Mouse (Mus musculus) embryonic facial prominence, embryonic 15.5 days (tissue): ENCODE data around the gene Spats1. TPM values are rescaled to one million over a fixed set of nuclear protein-coding genes. Genes with fewer than 3 reads are reported as not detected.
"Not testable (repeated sequence)": the region's sequence is repeated elsewhere in the genome, so short reads cannot be mapped to it uniquely, and the experiment has no call there.

Source experiments
- ATAC-seq: fragments of 200-750 bp; cut with Nextera tagmentation; 2 replicates; pipeline ENCODE4 v1.8.0; 2017; ENCODE audit warnings: low read depth, moderate TSS enrichment; ENCODE audit not compliant: insufficient number of reproducible peaks, low FRiP score, low TSS enrichment
- H3K27ac ChIP-seq: fragments of 300-500 bp; sonication (generic); replicated peaks from 2 replicates; pipeline ENCODE4 v1.5.1; 2015; ENCODE audit warnings: mild to moderate bottlenecking, inconsistent platforms
- H3K27me3 ChIP-seq: fragments of 300-500 bp; sonication (generic); 2 replicates; pipeline ENCODE4 v1.6.1; 2015; ENCODE audit warnings: inconsistent platforms
- H3K36me3 ChIP-seq: fragments of 300-500 bp; sonication (generic); 2 replicates; pipeline ENCODE4 v1.6.1; 2015; ENCODE audit warnings: mild to moderate bottlenecking, inconsistent platforms
- H3K4me1 ChIP-seq: fragments of 300-500 bp; sonication (generic); 2 replicates; pipeline ENCODE4 v1.6.1; 2015; ENCODE audit warnings: inconsistent platforms
- H3K4me2 ChIP-seq: fragments of 300-500 bp; sonication (generic); replicated peaks from 2 replicates; pipeline ENCODE4 v1.6.1; 2015; ENCODE audit warnings: mild to moderate bottlenecking, inconsistent platforms
- H3K4me3 ChIP-seq: fragments of 300-500 bp; sonication (generic); replicated peaks from 2 replicates; pipeline ENCODE4 v1.5.1; 2015; ENCODE audit warnings: mild to moderate bottlenecking, inconsistent platforms
- H3K9ac ChIP-seq: fragments of 300-500 bp; sonication (generic); 2 replicates; pipeline ENCODE4 v1.6.1; 2015; ENCODE audit warnings: inconsistent platforms
- H3K9me3 ChIP-seq: fragments of 300-500 bp; sonication (generic); replicated peaks from 2 replicates; pipeline ENCODE4 v1.6.1; 2016; ENCODE audit warnings: inconsistent platforms
- WGBS: fragments of 180-500 bp; shearing (Covaris S2); methylation state at CpG from one replicate; pipeline ENCODE4 v1.1.7; 2015; 5-methylcytosine and 5-hydroxymethylcytosine counted together
- polyA plus RNA-seq: library from polyadenylated mRNA; unstranded; fragments of >200 nt; fragmentation: Nextera tagmentation; extraction: Ambion mirVana; gene quantifications from 2 replicates; pipeline ENCODE4 v1.2.1, GENCODE M21; 2015

The Spats1 gene
- polyA plus RNA-seq, 1 experiment from 2014 or later: 0.81 TPM

- Histone ChIP-seq H3K27me3 (no peaks in the 10 kb centered on the region), H3K4me1 (no peaks in the 10 kb centered on the region), H3K4me2 (no peak overlapping the region), H3K36me3 (peaks cover 5% of the 10 kb centered on the region), H3K9ac (no peak overlapping the region), H3K4me3 (no peak overlapping the region), H3K27ac (no peak overlapping the region), H3K9me3 (no peaks in the 10 kb centered on the region)
- ATAC-seq: no peak
- WGBS: 53% methylated on average over 4 of the region's 4 CpGs
These were observed 29.3 kb downstream of the Spats1 start for GRCm38 (mm10) chr17:45445923-45446322.

DNA sequence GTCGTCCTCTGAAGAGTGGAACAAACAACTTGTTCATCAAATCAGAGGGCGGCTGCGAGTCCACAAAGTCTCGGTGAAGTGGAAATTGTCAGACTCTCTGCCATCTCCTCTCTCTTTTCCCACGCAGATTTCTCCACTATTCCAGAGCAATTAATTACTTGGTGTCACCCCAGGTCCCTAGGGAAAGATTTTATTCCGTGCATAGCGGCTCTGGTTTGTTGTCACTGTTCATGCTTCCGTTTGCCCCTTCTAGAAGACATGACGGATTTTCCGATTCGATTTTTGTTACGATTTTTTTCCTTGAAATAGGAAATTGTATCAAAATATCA lies 41.0 kb downstream of the Spats1 start:
- Histone ChIP-seq H3K4me2 (peak overlapping the region; percentile 68), H3K4me3 (peak overlapping the region; percentile 65), H3K9ac (peak overlapping the region; percentile 83), H3K9me3 (no peaks in the 10 kb centered on the region), H3K27me3 (no peaks in the 10 kb centered on the region), H3K4me1 (peaks cover 21% of the 10 kb centered on the region), H3K36me3 (peaks cover 20% of the 10 kb centered on the region), H3K27ac (peak overlapping the region; percentile 95)
- ATAC-seq: no peak
- WGBS: 7% methylated on average over 12 of the region's 12 CpGs

- Histone ChIP-seq H3K9me3 (no peaks in the 10 kb centered on the region), H3K36me3 (peaks cover 17% of the 10 kb centered on the region), H3K4me2 (peak within 1 kb of the TSS; percentile 68), H3K27me3 (no peaks in the 10 kb centered on the region), H3K4me3 (peak within 1 kb of the TSS; percentile 65), H3K4me1 (peaks cover 21% of the 10 kb centered on the region), H3K27ac (peak within 1 kb of the TSS; percentile 95), H3K9ac (peak within 1 kb of the TSS; percentile 83)
- WGBS: under 1% methylated on average over 73 of the region's 73 CpGs
- ATAC-seq: peak; percentile 96
These were observed 41.6 kb downstream of the Spats1 start, which contains the start of gene Cdc5l for GRCm38 (mm10) chr17:45433419-45434261. Gene Cdc5l, minus strand, starts transcription at chr17:45433737.

GRCm38 (mm10) chr17:45432706-45433398 lies 42.4 kb downstream of the Spats1 start:
- Histone ChIP-seq H3K4me2 (peak overlapping the region; percentile 68), H3K9ac (peak overlapping the region; percentile 83), H3K4me3 (peak overlapping the region; percentile 65), H3K27ac (peak overlapping the region; percentile 95), H3K27me3 (no peaks in the 10 kb centered on the region), H3K36me3 (peaks cover 14% of the 10 kb centered on the region), H3K9me3 (no peaks in the 10 kb centered on the region), H3K4me1 (peaks cover 21% of the 10 kb centered on the region)
- peak; percentile 65 for ATAC-seq
- under 1% methylated on average over 62 of the region's 62 CpGs for WGBS

GRCm38 (mm10) chr17:45432007-45432406 lies 43.2 kb downstream of the Spats1 start:
- Histone ChIP-seq H3K27ac (no peak overlapping the region), H3K9me3 (no peaks in the 10 kb centered on the region), H3K4me3 (peak overlapping the region; percentile 65), H3K4me1 (peaks cover 21% of the 10 kb centered on the region), H3K4me2 (peak overlapping the region; percentile 68), H3K36me3 (peaks cover 18% of the 10 kb centered on the region), H3K27me3 (no peaks in the 10 kb centered on the region), H3K9ac (peak overlapping the region; percentile 83; the same call in 1 of the 2 replicates)
- no peak for ATAC-seq
- WGBS: 66% methylated on average over 3 of the region's 3 CpGs

DNA sequence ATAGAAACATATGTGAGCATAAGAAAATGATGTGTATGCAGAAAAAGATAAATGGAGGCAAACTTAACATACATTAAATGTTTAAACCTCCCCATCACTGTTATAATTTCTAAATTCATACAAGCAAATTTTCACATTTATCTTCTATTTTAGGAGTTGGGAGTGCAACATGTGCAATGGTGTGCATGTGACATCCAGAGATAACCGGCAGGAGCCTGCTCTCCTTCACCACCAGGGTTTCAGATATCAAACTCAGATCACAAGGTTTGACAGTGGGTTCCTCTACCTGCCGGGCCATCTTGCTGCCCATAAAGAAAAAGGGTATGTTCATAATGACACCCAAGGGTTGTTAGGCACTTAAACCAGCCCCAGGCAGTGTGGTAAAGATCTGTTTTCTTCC lies 57.8 kb downstream of the Spats1 start:
- Histone ChIP-seq H3K27ac (no peak overlapping the region), H3K9ac (no peak overlapping the region), H3K4me2 (no peak overlapping the region), H3K27me3 (no peaks in the 10 kb centered on the region), H3K9me3 (no peaks in the 10 kb centered on the region), H3K36me3 (peaks cover 68% of the 10 kb centered on the region), H3K4me1 (no peaks in the 10 kb centered on the region), H3K4me3 (no peak overlapping the region)
- 69% methylated on average over 2 of the region's 2 CpGs for WGBS
- ATAC-seq: no peak

GRCm38 (mm10) chr17:45411617-45412016 lies 63.6 kb downstream of the Spats1 start:
- not testable (repeated sequence) for H3K4me3 ChIP-seq, H3K9me3 ChIP-seq, H3K27me3 ChIP-seq, H3K9ac ChIP-seq, H3K4me1 ChIP-seq, H3K4me2 ChIP-seq, H3K27ac ChIP-seq, ATAC-seq
- 84% methylated on average over 2 of the region's 2 CpGs for WGBS
- peaks cover 78% of the 10 kb centered on the region for H3K36me3 ChIP-seq

GRCm38 (mm10) chr17:45408719-45409118 lies 66.5 kb downstream of the Spats1 start:
- 92% methylated on average over 2 of the region's 2 CpGs for WGBS
- ATAC-seq: no peak
- Histone ChIP-seq H3K27ac (no peak overlapping the region), H3K27me3 (no peaks in the 10 kb centered on the region), H3K4me1 (no peaks in the 10 kb centered on the region), H3K4me3 (no peak overlapping the region), H3K36me3 (peaks cover 72% of the 10 kb centered on the region), H3K4me2 (no peak overlapping the region), H3K9me3 (no peaks in the 10 kb centered on the region), H3K9ac (no peak overlapping the region)

GRCm38 (mm10) chr17:45406281-45406680 lies 68.9 kb downstream of the Spats1 start:
- Histone ChIP-seq H3K4me2 (no peak overlapping the region), H3K27ac (no peak overlapping the region), H3K4me1 (peaks cover 4% of the 10 kb centered on the region), H3K9me3 (no peaks in the 10 kb centered on the region), H3K36me3 (peaks cover 52% of the 10 kb centered on the region), H3K9ac (no peak overlapping the region), H3K4me3 (no peak overlapping the region), H3K27me3 (no peaks in the 10 kb centered on the region)
- whole genome bisulfite sequencing: 95% methylated on average over 10 of the region's 10 CpGs
- ATAC-seq: no peak

- H3K4me2 ChIP-seq: no peak overlapping the region
- peaks cover 4% of the 10 kb centered on the region for H3K4me1 ChIP-seq
- H3K9ac ChIP-seq: no peak overlapping the region
- no peaks in the 10 kb centered on the region for H3K27me3 ChIP-seq
- no peak overlapping the region for H3K4me3 ChIP-seq
- H3K27ac ChIP-seq: no peak overlapping the region
- 3% methylated on average over 3 of the region's 3 CpGs for WGBS
- H3K9me3 ChIP-seq: no peaks in the 10 kb centered on the region
- H3K36me3 ChIP-seq: peaks cover 38% of the 10 kb centered on the region
- no peak for ATAC-seq
These were observed 72.0 kb downstream of the Spats1 start for GRCm38 (mm10) chr17:45403207-45403606.

GRCm38 (mm10) chr17:45402601-45403000 lies 72.6 kb downstream of the Spats1 start:
- no peak overlapping the region for H3K9ac ChIP-seq
- no peaks in the 10 kb centered on the region for H3K27me3 ChIP-seq
- 50% methylated on average over 3 of the region's 3 CpGs for WGBS
- H3K4me1 ChIP-seq: peaks cover 4% of the 10 kb centered on the region
- H3K36me3 ChIP-seq: peaks cover 41% of the 10 kb centered on the region
- peak overlapping the region; percentile 51; the same call in 1 of the 2 replicates for H3K27ac ChIP-seq
- no peak for ATAC-seq
- no peaks in the 10 kb centered on the region for H3K9me3 ChIP-seq
- no peak overlapping the region for H3K4me3 ChIP-seq
- H3K4me2 ChIP-seq: no peak overlapping the region
